Mouse (Mus musculus): Measurements from ENCODE around the gene Spryd3. TPM values are rescaled to one million over a fixed set of nuclear protein-coding genes. Genes with fewer than 3 reads are reported as not detected.
A peak's percentile ranks its signal among the peaks of the same experiment; 100 is the strongest.

Spryd3 gene
- total RNA-seq, 2 experiments from 2014 or later = 6.0 to 6.2 TPM

- no peak for DNase-seq
- intact Hi-C loops (cut with DNase I) = loop anchor here (10.0 kb wide), 1 partner anchor 854 kb away; the partner anchor contains the start of gene Grasp
Observed at GRCm38 (mm10) chr15:102079221-102079620, 56.8 kb downstream of the Spryd3 start.

- intact Hi-C loops (cut with DNase I) = loop anchor here (10.0 kb wide), 1 partner anchor 852 kb away; the partner anchor contains the start of gene Grasp
Observed at GRCm38 (mm10) chr15:102077111-102077677, 58.8 kb downstream of the Spryd3 start.

GRCm38 (mm10) chr15:102074876-102075585, 61.0 kb downstream of the Spryd3 start:
- no peak for DNase-seq
- intact Hi-C loops (cut with DNase I) = loop anchor here (10.0 kb wide), 1 partner anchor 850 kb away; the partner anchor contains the start of gene Grasp

More at GRCm38 (mm10) chr15:102077111-102077677, 58.8 kb downstream of the Spryd3 start:
- DNase-seq = no peak

- intact Hi-C loops (cut with DNase I) = loop anchor here (10.0 kb wide), 1 partner anchor 849 kb away; the partner anchor contains the start of gene Grasp
- peak; percentile 39 to 58 for DNase-seq
Observed at GRCm38 (mm10) chr15:102074070-102074731, 61.8 kb downstream of the Spryd3 start.

- peak; percentile 97 to 98 for DNase-seq
- intact Hi-C loops (cut with DNase I) = loop anchor here (10.0 kb wide), 1 partner anchor 849 kb away; the partner anchor contains the start of gene Grasp
Observed at GRCm38 (mm10) chr15:102073559-102074069, 62.4 kb downstream of the Spryd3 start, which contains the start of gene Eif4b. Gene Eif4b (plus strand): TSS chr15:102073773.

- DNase-seq = no peak
- intact Hi-C loops (cut with DNase I) = loop anchor here (10.0 kb wide), 1 partner anchor 848 kb away; the partner anchor contains the start of gene Grasp
Observed at GRCm38 (mm10) chr15:102072963-102073558, 63.0 kb downstream of the Spryd3 start.

GRCm38 (mm10) chr15:102070476-102071467, 65.3 kb downstream of the Spryd3 start:
- intact Hi-C loops (cut with DNase I) = loop anchor here (10.0 kb wide), 1 partner anchor 846 kb away; the partner anchor contains the start of gene Grasp

More at GRCm38 (mm10) chr15:102070476-102071467, 65.3 kb downstream of the Spryd3 start:
- DNase-seq = no peak

Other genes with a start within 250 kb of the Spryd3 start
- not detected for gene Krt76, start 243.3 kb downstream of the Spryd3 start, total RNA-seq (2021)
- gene Krt4, start 211.5 kb downstream of the Spryd3 start, total RNA-seq (2021) = under 1 TPM in 1 of 2 experiments, not detected in 1; 0.12 TPM
- gene Krt79, start 195.9 kb downstream of the Spryd3 start, total RNA-seq (2021) = under 1 TPM in 1 of 2 experiments, not detected in 1; 0.13 TPM
- gene Krt78, start 181.9 kb downstream of the Spryd3 start, total RNA-seq (2021) = not detected
- gene Krt8, start 131.8 kb downstream of the Spryd3 start, total RNA-seq (2021) = 1 to 10 TPM in 1 of 2 experiments, under 1 TPM in 1; 0.30 to 1.0 TPM
- gene Krt18, start 108.1 kb downstream of the Spryd3 start, total RNA-seq (2021) = 1 to 10 TPM in 1 of 2 experiments, not detected in 1; 1.3 TPM
- 100 to 1,000 TPM; 148 to 169 TPM for gene Eif4b, start 62.5 kb downstream of the Spryd3 start, total RNA-seq (2021)
- gene Tns2, start 35.8 kb downstream of the Spryd3 start, total RNA-seq (2021) = 10 to 100 TPM; 34.7 to 36.0 TPM
- 10 to 100 TPM; 42.6 TPM for gene Igfbp6, start 8.1 kb upstream of the Spryd3 start, total RNA-seq (2021)
- under 1 TPM in 1 of 2 experiments, not detected in 1; 0.15 TPM for gene Soat2, start 14.3 kb upstream of the Spryd3 start, total RNA-seq (2021)
- gene Zfp740, start 67.0 kb upstream of the Spryd3 start, total RNA-seq (2021) = 10 to 100 TPM; 24.3 to 26.6 TPM
- gene Csad, start 68.5 kb upstream of the Spryd3 start, total RNA-seq (2021) = 1 to 10 TPM; 7.5 to 7.6 TPM
- gene Itgb7, start 95.7 kb upstream of the Spryd3 start, total RNA-seq (2021) = 1 to 10 TPM in 1 of 2 experiments, under 1 TPM in 1; 0.69 to 1.3 TPM
- 1 to 10 TPM; 9.3 to 9.9 TPM for gene Rarg, start 121.3 kb upstream of the Spryd3 start, total RNA-seq (2021)
- gene Gm9918, start 134.3 kb upstream of the Spryd3 start, total RNA-seq (2021) = not detected
- gene Mfsd5, start 143.2 kb upstream of the Spryd3 start, total RNA-seq (2021) = 10 to 100 TPM; 12.8 to 13.4 TPM
- under 1 TPM; 0.74 to 0.87 TPM for gene Espl1, start 160.0 kb upstream of the Spryd3 start, total RNA-seq (2021)
- 100 to 1,000 TPM; 189 to 216 TPM for gene Pfdn5, start 189.9 kb upstream of the Spryd3 start, total RNA-seq (2021)
- gene Myg1, start 195.5 kb upstream of the Spryd3 start, total RNA-seq (2021) = 10 to 100 TPM; 14.8 to 16.3 TPM
- 1 to 10 TPM; 4.3 to 7.3 TPM for gene Aaas, start 214.5 kb upstream of the Spryd3 start, total RNA-seq (2021)
- gene Sp7, start 230.9 kb upstream of the Spryd3 start, total RNA-seq (2021) = not detected

All from gastrocnemius, postnatal 36 days (tissue).